In genomic region chr16:49807862-49808430, GRCm38 (mm10) we compare ENCODE assay signal across 18 mouse cellular contexts. TPM values are rescaled to one million over a fixed set of nuclear protein-coding genes. Genes with fewer than 3 reads are reported as not detected.
DNase-seq lines count a peak whose midpoint lies in the region; ATAC-seq and TF ChIP-seq lines count a peak whose summit lies in the region.
"Had no signal": no experiment of that assay in that cellular context is flagged by ENCODE, and none has a peak within 500 bp of the region (broad histone marks: within the 10 kb centered on the region; RNA-seq: fewer than 3 reads in every experiment).

No protein-coding gene starts in this region.

- no peaks in the 10 kb centered on the region for H3K79me2 ChIP-seq in myocyte (ENCODE audit: control insufficient read depth, insufficient read depth)

- DNase-seq in liver, postnatal 0 days, result no peak
- DNase-seq in liver (no peak), adipocyte (ENCODE audit: low spot score) (peak; percentile 45)
- no peak for DNase-seq in hindbrain, postnatal 0 days (ENCODE audit: low spot score)
- DNase-seq: adrenal gland, postnatal 25 days; gastrocnemius, postnatal 14 days; heart, postnatal 36 days had no signal

- H3K9ac ChIP-seq in forebrain, embryonic 15.5 days (replicated peaks), result no peak overlapping the region
- no peak overlapping the region for H3K9ac ChIP-seq in forebrain, embryonic 13.5 days
- no peak overlapping the region for H3K9ac ChIP-seq in liver, postnatal 0 days (replicated peaks)
- H3K9ac ChIP-seq in hindbrain, postnatal 0 days (replicated peaks; ENCODE audit: low read length), result no peak overlapping the region
- H3K9ac ChIP-seq: embryonic facial prominence, embryonic 12.5 days; liver, embryonic 12.5 days; neural tube, embryonic 12.5 days had no signal

- H3K4me3 ChIP-seq in forebrain, embryonic 15.5 days, result no peak overlapping the region
- H3K4me3 ChIP-seq in forebrain, embryonic 13.5 days, result no peak overlapping the region
- H3K4me3 ChIP-seq in liver, postnatal 0 days (ENCODE audit: low read depth, low read length), result no peak overlapping the region
- H3K4me3 ChIP-seq in myocyte, result no peak overlapping the region
- H3K4me3 ChIP-seq in hindbrain, postnatal 0 days (ENCODE audit: low read length), result no peak overlapping the region
- H3K4me3 ChIP-seq: embryonic facial prominence, embryonic 12.5 days; forebrain, embryonic 10.5 days; heart, embryonic 10.5 days; liver, embryonic 12.5 days; neural tube, embryonic 12.5 days had no signal

- no peak for TF ChIP-seq CTCF in liver, postnatal 0 days (IDR thresholded peaks at IDR 0.05; ENCODE audit: low read depth)
- TF ChIP-seq CTCF in hindbrain, postnatal 0 days (IDR thresholded peaks at IDR 0.05; ENCODE audit: low read depth), result no peak

- peaks cover 15% of the 10 kb centered on the region for H3K4me1 ChIP-seq in forebrain, embryonic 15.5 days
- peaks cover 20% of the 10 kb centered on the region for H3K4me1 ChIP-seq in forebrain, embryonic 13.5 days
- H3K4me1 ChIP-seq in liver, postnatal 0 days (ENCODE audit: insufficient read depth), result peaks cover 33% of the 10 kb centered on the region
- H3K4me1 ChIP-seq in hindbrain, postnatal 0 days (ENCODE audit: insufficient read depth, low read length), result peaks cover 8% of the 10 kb centered on the region; the same call in 1 of the 2 replicates

- no peak for ATAC-seq in forebrain, embryonic 15.5 days (replicated peaks)
- ATAC-seq in forebrain, embryonic 13.5 days, result no peak
- ATAC-seq in liver, postnatal 0 days, result no peak
- ATAC-seq in hindbrain, postnatal 0 days, result no peak
- ATAC-seq: midbrain, embryonic 16.5 days had no signal

- H3K27ac ChIP-seq in forebrain, embryonic 15.5 days (replicated peaks), result peak overlapping the region; percentile 21; the same call in 1 of the 2 replicates
- no peak overlapping the region for H3K27ac ChIP-seq in forebrain, embryonic 13.5 days
- H3K27ac ChIP-seq in liver, postnatal 0 days (ENCODE audit: low read depth), result no peak overlapping the region
- no peak overlapping the region for H3K27ac ChIP-seq in hindbrain, postnatal 0 days
- H3K27ac ChIP-seq: embryonic facial prominence, embryonic 12.5 days; forebrain, embryonic 10.5 days; heart, embryonic 10.5 days; kidney, postnatal 0 days; neural tube, embryonic 12.5 days had no signal

- no peaks in the 10 kb centered on the region for H3K9me3 ChIP-seq in forebrain, embryonic 15.5 days
- H3K9me3 ChIP-seq in forebrain, embryonic 13.5 days (replicated peaks), result no peaks in the 10 kb centered on the region
- no peaks in the 10 kb centered on the region for H3K9me3 ChIP-seq in liver, postnatal 0 days (ENCODE audit: low read length)
- no peaks in the 10 kb centered on the region for H3K9me3 ChIP-seq in hindbrain, postnatal 0 days (ENCODE audit: low read length)
- H3K9me3 ChIP-seq: embryonic facial prominence, embryonic 12.5 days; forebrain, embryonic 10.5 days; G1E; heart, embryonic 10.5 days; liver, embryonic 12.5 days; neural tube, embryonic 12.5 days had no signal

- H3ac ChIP-seq in myocyte (ENCODE audit: control insufficient read depth, insufficient read length), result no peak overlapping the region

- no peaks in the 10 kb centered on the region for H3K27me3 ChIP-seq in forebrain, embryonic 15.5 days
- no peaks in the 10 kb centered on the region for H3K27me3 ChIP-seq in forebrain, embryonic 13.5 days
- no peaks in the 10 kb centered on the region for H3K27me3 ChIP-seq in liver, postnatal 0 days (ENCODE audit: insufficient read depth, low read length)
- H3K27me3 ChIP-seq in myocyte (ENCODE audit: control insufficient read depth, insufficient read depth, insufficient read length), result no peaks in the 10 kb centered on the region
- no peaks in the 10 kb centered on the region for H3K27me3 ChIP-seq in hindbrain, postnatal 0 days (ENCODE audit: insufficient read depth, low read length)
- H3K27me3 ChIP-seq: liver, embryonic 12.5 days; neural tube, embryonic 12.5 days had no signal

- 80% methylated on average over 18 of the region's 18 CpGs for WGBS in forebrain, embryonic 15.5 days
- WGBS in forebrain, embryonic 13.5 days, result 88% methylated on average over 18 of the region's 18 CpGs
- WGBS in liver, postnatal 0 days (ENCODE audit: insufficient replicate concordance), result 74% methylated on average over 18 of the region's 18 CpGs
- 79% methylated on average over 18 of the region's 18 CpGs for WGBS in hindbrain, postnatal 0 days

- H3K36me3 ChIP-seq in forebrain, embryonic 15.5 days, result no peaks in the 10 kb centered on the region
- H3K36me3 ChIP-seq in forebrain, embryonic 13.5 days (ENCODE audit: poor library complexity, severe bottlenecking), result no peaks in the 10 kb centered on the region
- no peaks in the 10 kb centered on the region for H3K36me3 ChIP-seq in liver, postnatal 0 days (replicated peaks; ENCODE audit: insufficient read depth, low read length)
- H3K36me3 ChIP-seq in myocyte (ENCODE audit: control insufficient read depth, insufficient read depth), result no peaks in the 10 kb centered on the region
- H3K36me3 ChIP-seq in hindbrain, postnatal 0 days (ENCODE audit: insufficient read depth, low read length), result no peaks in the 10 kb centered on the region
- H3K36me3 ChIP-seq: embryonic facial prominence, embryonic 12.5 days; forebrain, embryonic 10.5 days; G1E; heart, embryonic 10.5 days; liver, embryonic 12.5 days; neural tube, embryonic 12.5 days had no signal

- no peak overlapping the region for H3K4me2 ChIP-seq in forebrain, embryonic 15.5 days (replicated peaks)
- H3K4me2 ChIP-seq in forebrain, embryonic 13.5 days, result no peak overlapping the region
- peak overlapping the region; percentile 13 for H3K4me2 ChIP-seq in liver, postnatal 0 days (ENCODE audit: low read depth, low read length)
- H3K4me2 ChIP-seq in myocyte (ENCODE audit: low read depth), result peak overlapping the region; percentile 54
- no peak overlapping the region for H3K4me2 ChIP-seq in hindbrain, postnatal 0 days (ENCODE audit: low read depth, low read length)
- H3K4me2 ChIP-seq: embryonic facial prominence, embryonic 12.5 days; liver, embryonic 12.5 days; neural tube, embryonic 12.5 days had no signal

- TF ChIP-seq EP300 in liver, postnatal 0 days (IDR thresholded peaks at IDR 0.05; ENCODE audit: low read depth), result no peak; the same call in 1 of the 2 replicates

- no peak for TF ChIP-seq POLR2A in myocyte (IDR thresholded peaks at IDR 0.05; ENCODE audit: insufficient read length, low read depth)

TF ChIP-seq in myocyte, 11 proteins besides CTCF, POLR2A, EP300 and RAD21:
- TF ChIP-seq MYOD1 (IDR thresholded peaks at IDR 0.05; ENCODE audit: control insufficient read depth in 1 of 3, insufficient read length in 2 of 3, low read depth in 2 of 3), result no peak
- no peak for TF ChIP-seq E2F4 (IDR thresholded peaks at IDR 0.05; ENCODE audit: insufficient read depth)
- no peak for TF ChIP-seq TCF3 (IDR thresholded peaks at IDR 0.05; ENCODE audit: insufficient read length, low read depth)
- TF ChIP-seq MYOG (IDR thresholded peaks at IDR 0.05; ENCODE audit: control insufficient read depth in 1 of 3, insufficient read depth in 1 of 3, insufficient read length in 2 of 3, low read depth in 2 of 3), result no peak
- TF ChIP-seq POLR2AphosphoS2 (IDR thresholded peaks at IDR 0.05; ENCODE audit: insufficient read length, low read depth), result no peak

RNA-seq across cellular contexts. Expression of gene Cd47, which starts 7.6 kb away (rescaled TPM):
- polyA plus RNA-seq in forebrain, embryonic 15.5 days (2015; fragmentation: Nextera tagmentation; extraction: Ambion mirVana), result 123 and 128 TPM in 2 replicates
- 72.9 and 80.4 TPM in 2 replicates for polyA plus RNA-seq in forebrain, embryonic 13.5 days (2015; fragmentation: Nextera tagmentation; extraction: Ambion mirVana)
- polyA plus RNA-seq in liver, postnatal 0 days (2015; fragmentation: Nextera tagmentation; extraction: Ambion mirVana), result 285 and 286 TPM in 2 replicates
- polyA plus RNA-seq in myocyte (2012; fragmentation: generic; extraction: Trizol), result 79.4 TPM
- total RNA-seq in hindbrain, postnatal 0 days (2014; rRNA removed), result 38.9 and 44.3 TPM in 2 replicates
- polyA plus RNA-seq in hindbrain, postnatal 0 days (2015; fragmentation: Nextera tagmentation; extraction: Ambion mirVana), result 235 and 238 TPM in 2 replicates

Comparison
In these comparisons a context has a peak if more than half of its experiments do, and no peak if none do; other contexts are left out.
1. H3K4me2 ChIP-seq: peak in liver, postnatal 0 days (single experiment) and myocyte (single experiment); none in forebrain, embryonic 15.5 days (single experiment), forebrain, embryonic 13.5 days (single experiment) and hindbrain, postnatal 0 days (single experiment).